Mouse (Mus musculus): ENCODE results near the gene Lyrm1. TPM values are rescaled to one million over a fixed set of nuclear protein-coding genes. Genes with fewer than 3 reads are reported as not detected.
A peak's percentile ranks its signal among the peaks of the same experiment; 100 is the strongest.

The Lyrm1 gene
- polyA plus RNA-seq, 1 experiment: 19.1 TPM

- no peak for DNase-seq (ENCODE audit: extremely low spot score in 1 of 2, low spot score in 1 of 2)
Observed at GRCm38 (mm10) chr7:119960546-119960945, 64.9 kb downstream of the Lyrm1 start.

GRCm38 (mm10) chr7:119961107-119961506 lies 65.4 kb downstream of the Lyrm1 start:
- no peak for DNase-seq (ENCODE audit: extremely low spot score in 1 of 2, low spot score in 1 of 2)

GRCm38 (mm10) chr7:119965205-119965604 lies 69.5 kb downstream of the Lyrm1 start:
- DNase-seq (ENCODE audit: extremely low spot score in 1 of 2, low spot score in 1 of 2): no peak

- DNase-seq (ENCODE audit: extremely low spot score in 1 of 2, low spot score in 1 of 2): no peak
Observed at GRCm38 (mm10) chr7:119965651-119966395, 70.2 kb downstream of the Lyrm1 start.

GRCm38 (mm10) chr7:119969320-119969719 lies 73.7 kb downstream of the Lyrm1 start:
- DNase-seq (ENCODE audit: extremely low spot score in 1 of 2, low spot score in 1 of 2): no peak

GRCm38 (mm10) chr7:119974214-119974613 lies 78.6 kb downstream of the Lyrm1 start:
- peak in 1 of 2 experiments; percentile 37 for DNase-seq (ENCODE audit: extremely low spot score in 1 of 2, low spot score in 1 of 2)

GRCm38 (mm10) chr7:119976256-119976655 lies 80.6 kb downstream of the Lyrm1 start:
- DNase-seq (ENCODE audit: extremely low spot score in 1 of 2, low spot score in 1 of 2): no peak

- DNase-seq (ENCODE audit: extremely low spot score in 1 of 2, low spot score in 1 of 2): no peak
Observed at GRCm38 (mm10) chr7:119977574-119977973, 81.9 kb downstream of the Lyrm1 start.

GRCm38 (mm10) chr7:119978576-119978975 lies 82.9 kb downstream of the Lyrm1 start:
- no peak for DNase-seq (ENCODE audit: extremely low spot score in 1 of 2, low spot score in 1 of 2)

GRCm38 (mm10) chr7:119980170-119980569 lies 84.5 kb downstream of the Lyrm1 start:
- no peak for DNase-seq (ENCODE audit: extremely low spot score in 1 of 2, low spot score in 1 of 2)

- DNase-seq (ENCODE audit: extremely low spot score in 1 of 2, low spot score in 1 of 2): peak in 1 of 2 experiments; percentile 40
Observed at GRCm38 (mm10) chr7:119985279-119985912, 89.7 kb downstream of the Lyrm1 start.

GRCm38 (mm10) chr7:119997066-119997465 lies 101.4 kb downstream of the Lyrm1 start:
- DNase-seq (ENCODE audit: extremely low spot score in 1 of 2, low spot score in 1 of 2): no peak

Other genes starting within 250 kb of the Lyrm1 start
- 0.16 and 0.23 TPM in 2 replicates for gene Acsm4, start 205.8 kb upstream of the Lyrm1 start, polyA plus RNA-seq (2012; rRNA removed)
- gene Thumpd1, start 175.1 kb upstream of the Lyrm1 start, polyA plus RNA-seq (2012; rRNA removed): 35.9 and 36.7 TPM in 2 replicates
- gene Acsm3, start 134.9 kb upstream of the Lyrm1 start, polyA plus RNA-seq (2012; rRNA removed): 0.04 and 0.12 TPM in 2 replicates
- 2.1 and 5.7 TPM in 2 replicates for gene Rexo5, start 101.9 kb upstream of the Lyrm1 start, polyA plus RNA-seq (2012; rRNA removed)
- 6.6 and 8.2 TPM in 2 replicates for gene Eri2, start 101.8 kb upstream of the Lyrm1 start, polyA plus RNA-seq (2012; rRNA removed)
- gene Dcun1d3, start 437 bp downstream of the Lyrm1 start, polyA plus RNA-seq (2012; rRNA removed): 10.7 and 11.3 TPM in 2 replicates
- 0.02 and 0.06 TPM in 2 replicates for gene Dnah3, start 199.4 kb downstream of the Lyrm1 start, polyA plus RNA-seq (2012; rRNA removed)
- 12.0 and 14.8 TPM in 2 replicates for gene Tmem159, start 206.5 kb downstream of the Lyrm1 start, polyA plus RNA-seq (2012; rRNA removed)
- gene Zp2, start 249.4 kb downstream of the Lyrm1 start, polyA plus RNA-seq (2012; rRNA removed): 0.24 and 0.32 TPM in 2 replicates